Mouse (Mus musculus) lung, postnatal 0 days (tissue): ENCODE measurements around the gene Gm20390. TPM values are rescaled to one million over a fixed set of nuclear protein-coding genes. Genes with fewer than 3 reads are reported as not detected.

ENCODE experiments used
- ATAC-seq: fragments of 200-750 bp; cut with Nextera tagmentation; 2 replicates; pipeline ENCODE4 v1.8.0; 2017; ENCODE audit warnings: moderate library complexity
- DNase-seq: peaks from one replicate; pipeline ENCODE4 v3.0.0-alpha.2; 2016; ENCODE audit warnings: low spot score
- H3K27ac ChIP-seq: fragments of 300-500 bp; sonication (generic); 2 replicates; pipeline ENCODE4 v1.5.1; 2014; ENCODE audit warnings: antibody characterized with exemption, mild to moderate bottlenecking, low read length, mixed read lengths
- H3K27me3 ChIP-seq: fragments of 300-500 bp; sonication (generic); replicated peaks from 2 replicates; pipeline ENCODE4 v1.6.1; 2014; ENCODE audit warnings: low read length, mixed read lengths; ENCODE audit not compliant: insufficient read depth
- H3K36me3 ChIP-seq: fragments of 300-500 bp; sonication (generic); 2 replicates; pipeline ENCODE4 v1.6.1; 2014; ENCODE audit warnings: low read length, mixed read lengths; ENCODE audit not compliant: insufficient read depth
- H3K4me1 ChIP-seq: fragments of 300-500 bp; sonication (generic); 2 replicates; pipeline ENCODE4 v1.6.1; 2014; ENCODE audit warnings: antibody characterized with exemption, low read depth, low read length, mixed read lengths; ENCODE audit not compliant: insufficient read depth
- H3K4me2 ChIP-seq: fragments of 300-500 bp; sonication (generic); replicated peaks from 2 replicates; pipeline ENCODE4 v1.6.1; 2014; ENCODE audit warnings: low read depth, mild to moderate bottlenecking, low read length, moderate library complexity, mixed read lengths
- H3K4me3 ChIP-seq: fragments of 300-500 bp; sonication (generic); 2 replicates; pipeline ENCODE4 v1.5.1; 2014; ENCODE audit warnings: low read depth, low read length
- H3K9ac ChIP-seq: fragments of 300-500 bp; sonication (generic); replicated peaks from 2 replicates; pipeline ENCODE4 v1.6.1; 2014; ENCODE audit warnings: low read depth, mild to moderate bottlenecking
- H3K9me3 ChIP-seq: fragments of 300-500 bp; sonication (generic); 2 replicates; pipeline ENCODE4 v1.6.1; 2016; ENCODE audit warnings: low read length, mixed read lengths
- CTCF ChIP-seq: IDR thresholded peaks from 2 replicates; pipeline ENCODE4 v1.5.1; 2016; ENCODE audit warnings: antibody characterized with exemption, mild to moderate bottlenecking
- EP300 ChIP-seq: IDR thresholded peaks from 2 replicates; pipeline ENCODE4 v1.6.1; 2016; ENCODE audit warnings: antibody characterized with exemption, mild to moderate bottlenecking, control low read depth
- WGBS: fragments of 180-500 bp; shearing (Covaris S2); extraction: QIAGEN DNeasy Blood & Tissue Kit; methylation state at CpG from one replicate; pipeline ENCODE4 v1.1.7; 2014; 5-methylcytosine and 5-hydroxymethylcytosine counted together
- polyA plus RNA-seq: library from polyadenylated mRNA; unstranded; fragments of >200 nt; fragmentation: Nextera tagmentation; extraction: Ambion mirVana; gene quantifications from 2 replicates; pipeline ENCODE4 v1.2.1, GENCODE M21; 2015

The Gm20390 gene
- polyA plus RNA-seq = 91.0 and 120 TPM in 2 replicates

- Histone ChIP-seq H3K4me1 (no peaks in the 10 kb centered on the region), H3K4me2 (peak within 1 kb of the TSS; percentile 82), H3K27ac (peak within 1 kb of the TSS; percentile 73), H3K9ac (peak within 1 kb of the TSS; percentile 54), H3K27me3 (no peaks in the 10 kb centered on the region), H3K36me3 (no peaks in the 10 kb centered on the region), H3K4me3 (peak within 1 kb of the TSS; percentile 70), H3K9me3 (no peaks in the 10 kb centered on the region)
- WGBS = under 1% methylated on average over 40 of the region's 40 CpGs
- DNase-seq (peak; percentile 99), ATAC-seq (peak; percentile 98)
- TF ChIP-seq CTCF = peak; percentile 94
- TF ChIP-seq EP300 = peak; percentile 94
Measured at GRCm38 (mm10) chr11:93968005-93968847, at the start of gene Gm20390, which contains the start of gene Nme1. TSS of gene Gm20390 (minus strand) at chr11:93968293. TSS of gene Nme1 (minus strand) at chr11:93968521.

DNA sequence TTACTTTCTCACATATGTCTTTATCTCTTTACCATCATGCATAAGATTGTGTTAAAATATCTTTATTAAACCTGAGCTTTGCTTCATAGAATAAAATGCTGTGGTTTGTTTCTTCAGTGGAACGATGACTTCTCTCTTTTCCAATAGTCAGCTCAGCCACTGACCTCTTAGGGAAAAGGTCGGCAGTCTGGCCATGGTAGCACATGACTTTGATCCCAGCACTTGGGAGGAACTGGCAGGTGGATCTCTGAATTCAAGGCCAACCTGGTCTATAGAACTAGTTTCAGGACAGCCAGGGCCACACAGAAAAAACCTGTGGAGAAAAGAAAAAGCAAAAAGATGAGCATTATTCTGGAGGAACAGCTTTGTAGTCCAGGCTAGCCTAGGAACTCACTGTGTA, 35.3 kb upstream of the Gm20390 start:
- DNase-seq (no peak), ATAC-seq (no peak)
- H3K9me3 ChIP-seq = no peaks in the 10 kb centered on the region
- H3K4me1 ChIP-seq = peaks cover 6% of the 10 kb centered on the region; the same call in 1 of the 2 replicates
- H3K4me3 ChIP-seq = no peak overlapping the region
- 88% methylated on average over 2 of the region's 2 CpGs for WGBS
- H3K36me3 ChIP-seq = no peaks in the 10 kb centered on the region
- H3K27ac ChIP-seq = no peak overlapping the region
- no peaks in the 10 kb centered on the region for H3K27me3 ChIP-seq
- no peak for TF ChIP-seq EP300
- no peak for TF ChIP-seq CTCF
- H3K4me2 ChIP-seq = no peak overlapping the region
- no peak overlapping the region for H3K9ac ChIP-seq

DNA sequence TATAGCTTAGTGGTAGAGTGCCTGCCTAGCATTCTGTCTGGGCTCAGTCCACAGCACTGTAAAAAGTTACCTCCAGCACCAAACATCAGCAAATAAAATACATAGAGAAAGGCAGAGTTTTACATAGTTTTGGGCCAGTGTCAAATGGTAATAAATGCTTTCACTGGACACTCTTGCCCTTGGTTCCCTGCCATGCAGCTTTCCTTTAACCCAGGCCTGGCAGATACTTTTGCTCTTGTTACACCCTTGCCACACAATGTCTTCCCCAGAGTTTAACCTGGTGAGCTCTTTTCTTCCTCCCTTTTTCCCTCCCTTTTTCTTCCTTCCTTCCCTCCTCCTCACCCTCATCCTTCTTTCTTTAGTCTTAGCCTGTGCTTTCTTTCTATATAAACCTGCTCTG, 31.2 kb upstream of the Gm20390 start:
- peaks cover 10% of the 10 kb centered on the region; the same call in 1 of the 2 replicates for H3K4me1 ChIP-seq
- H3K27me3 ChIP-seq = no peaks in the 10 kb centered on the region
- DNase-seq = no peak
- H3K4me2 ChIP-seq = no peak overlapping the region
- no peak for TF ChIP-seq CTCF
- TF ChIP-seq EP300 = no peak
- ATAC-seq = no peak
- H3K9ac ChIP-seq = no peak overlapping the region
- no peaks in the 10 kb centered on the region for H3K36me3 ChIP-seq
- no peaks in the 10 kb centered on the region for H3K9me3 ChIP-seq
- H3K4me3 ChIP-seq = no peak overlapping the region
- H3K27ac ChIP-seq = no peak overlapping the region

GRCm38 (mm10) chr11:93997141-93997775, 29.2 kb upstream of the Gm20390 start:
- TF ChIP-seq CTCF = no peak
- TF ChIP-seq EP300 = peak; percentile 89
- Histone ChIP-seq H3K9ac (no peak overlapping the region; the same call in 1 of the 2 replicates), H3K9me3 (no peaks in the 10 kb centered on the region), H3K4me3 (peak overlapping the region; percentile 96), H3K27ac (peak overlapping the region; percentile 99; the same call in 1 of the 2 replicates), H3K4me1 (peaks cover 10% of the 10 kb centered on the region; the same call in 1 of the 2 replicates), H3K36me3 (no peaks in the 10 kb centered on the region), H3K4me2 (peak overlapping the region; percentile 69), H3K27me3 (no peaks in the 10 kb centered on the region)
- ATAC-seq (peak; percentile 37), DNase-seq (peak; percentile 92)
- 23% methylated on average over 13 of the region's 13 CpGs for WGBS

DNA sequence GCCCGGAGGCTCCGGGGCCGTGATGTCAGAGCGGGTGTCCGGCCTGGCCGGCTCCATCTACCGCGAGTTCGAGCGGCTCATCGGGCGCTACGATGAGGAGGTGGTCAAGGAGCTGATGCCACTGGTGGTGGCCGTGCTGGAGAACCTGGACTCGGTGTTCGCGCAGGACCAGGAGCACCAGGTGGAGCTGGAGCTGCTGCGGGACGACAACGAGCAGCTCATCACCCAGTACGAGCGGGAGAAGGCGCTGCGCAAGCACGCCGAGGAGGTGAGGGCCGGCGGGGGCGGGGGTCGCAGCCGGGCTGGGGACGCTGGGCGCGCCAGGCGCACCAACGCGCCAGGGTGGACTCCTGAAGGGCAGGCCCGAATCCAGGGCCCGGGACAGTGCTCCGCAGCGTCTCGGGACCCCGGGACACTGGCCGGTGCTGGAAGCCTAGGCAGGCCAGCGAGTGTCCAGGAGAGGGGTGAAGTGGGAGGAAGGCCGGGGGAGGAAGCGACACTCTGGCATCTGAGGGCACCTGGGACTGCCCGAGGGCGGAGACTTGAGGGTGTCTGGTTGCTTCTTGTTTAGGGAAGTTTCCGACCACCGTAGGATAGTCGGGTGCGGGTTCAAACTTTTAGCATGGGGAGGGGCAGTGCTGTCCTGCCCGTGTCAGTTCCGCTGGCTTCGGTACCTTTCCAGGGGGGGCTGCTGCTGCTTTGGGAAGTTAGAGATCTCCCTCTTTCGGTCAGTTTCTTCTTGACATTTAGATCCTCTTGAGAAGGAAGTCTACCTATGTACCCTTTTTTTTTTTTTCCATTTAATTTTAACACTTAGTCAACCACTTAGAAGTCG, 28.4 kb upstream of the Gm20390 start:
- DNase-seq (peak; percentile 88), ATAC-seq (peak; percentile 5)
- no peaks in the 10 kb centered on the region for H3K27me3 ChIP-seq
- H3K9me3 ChIP-seq = no peaks in the 10 kb centered on the region
- H3K4me2 ChIP-seq = peak overlapping the region; percentile 69
- H3K36me3 ChIP-seq = no peaks in the 10 kb centered on the region
- WGBS = under 1% methylated on average over 56 of the region's 58 CpGs
- H3K27ac ChIP-seq = peak overlapping the region; percentile 99
- H3K9ac ChIP-seq = peak overlapping the region; percentile 97
- peak overlapping the region; percentile 96 for H3K4me3 ChIP-seq
- H3K4me1 ChIP-seq = peaks cover 10% of the 10 kb centered on the region; the same call in 1 of the 2 replicates
- TF ChIP-seq CTCF (peak; percentile 54), EP300 (no peak)
